Mouse (Mus musculus) cerebellum, postnatal 25 days (tissue): Measurements from ENCODE around the gene Kif3b.

Source experiments
- DNase-seq, 2 experiments: peaks; one replicate each; pipeline ENCODE4 v3.0.0; 2021; ENCODE audit warnings: mixed read lengths in 2 of 2

Gene Kif3b

DNA sequence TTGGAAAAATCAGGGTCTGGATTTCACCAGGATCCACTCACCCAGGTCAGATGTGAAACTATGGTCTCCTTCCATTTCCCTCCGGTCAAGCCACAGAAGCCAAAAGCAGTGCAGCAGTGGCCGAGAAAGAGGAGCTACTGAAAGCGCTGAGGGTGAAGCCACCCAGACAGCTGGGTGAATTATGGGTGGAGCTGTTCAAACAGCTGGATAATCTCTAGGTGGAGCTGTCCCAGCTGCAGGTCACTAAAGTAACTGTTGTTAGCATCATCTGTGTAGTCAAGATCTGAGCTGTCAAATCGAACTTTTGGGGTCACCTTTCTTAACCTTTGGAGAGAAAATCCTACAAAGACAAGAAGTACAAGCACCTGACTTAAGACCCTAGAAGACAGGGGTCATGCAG, 7.2 kb downstream of the Kif3b start:
- DNase-seq = no peak

DNA sequence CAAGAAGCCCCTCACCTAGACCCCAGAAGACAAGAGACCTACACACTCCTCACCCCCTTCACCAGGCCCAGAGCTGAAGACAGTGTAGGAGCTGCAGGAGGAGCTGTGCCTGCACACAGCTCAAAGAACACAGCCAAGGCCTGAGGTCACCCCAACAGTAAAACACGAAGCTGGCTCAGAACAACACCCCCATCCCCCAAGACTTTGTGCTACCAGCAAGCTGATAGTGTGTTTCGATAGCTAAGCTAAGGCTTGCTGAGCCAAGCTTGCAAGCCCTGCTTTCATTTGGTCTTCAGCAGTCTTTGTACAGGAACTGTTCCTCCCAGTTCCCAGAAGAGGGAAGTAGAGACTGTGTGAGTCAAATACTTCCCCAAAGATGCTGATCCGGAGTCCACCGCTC, 7.7 kb downstream of the Kif3b start:
- no peak for DNase-seq

DNA sequence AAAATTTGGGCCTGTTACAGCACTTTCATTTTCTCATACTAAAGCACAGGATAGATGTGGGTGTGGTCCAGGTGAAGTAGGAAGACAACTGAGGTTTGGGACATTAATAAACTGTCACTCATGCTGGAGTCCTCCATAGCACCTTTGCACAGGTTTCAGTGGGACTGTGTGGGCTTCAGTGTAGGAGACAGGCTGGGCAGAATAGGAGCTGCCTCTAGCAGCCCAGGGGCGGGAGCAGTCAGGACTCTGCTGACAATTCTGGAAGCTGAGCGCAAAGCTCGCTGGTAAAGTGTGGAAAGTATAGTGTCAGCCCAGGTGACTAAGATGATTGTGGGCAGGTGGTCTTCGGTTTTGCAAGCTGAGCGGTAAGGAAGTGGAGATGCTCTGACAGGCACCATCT, 9.9 kb downstream of the Kif3b start:
- no peak for DNase-seq

DNA sequence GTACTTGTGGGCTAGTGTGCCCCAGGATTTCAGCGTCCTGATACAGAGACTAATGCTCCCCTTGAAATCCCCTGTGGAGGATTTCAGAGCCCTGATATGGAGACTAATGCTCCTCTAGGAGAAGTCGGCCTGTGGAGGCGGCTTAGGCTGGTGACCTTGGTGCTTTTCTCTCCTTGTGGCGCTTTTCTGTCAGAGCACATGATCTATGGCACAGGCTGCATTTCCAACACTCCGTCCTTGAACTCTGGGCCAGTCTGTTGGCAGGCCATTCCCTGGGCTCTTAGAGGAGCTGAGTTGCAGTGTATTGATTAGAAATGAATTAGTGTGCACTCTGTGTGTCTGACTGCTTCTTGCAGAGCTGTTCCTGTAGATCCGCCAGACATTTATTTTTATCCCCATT, 14.0 kb downstream of the Kif3b start:
- no peak for DNase-seq

DNA sequence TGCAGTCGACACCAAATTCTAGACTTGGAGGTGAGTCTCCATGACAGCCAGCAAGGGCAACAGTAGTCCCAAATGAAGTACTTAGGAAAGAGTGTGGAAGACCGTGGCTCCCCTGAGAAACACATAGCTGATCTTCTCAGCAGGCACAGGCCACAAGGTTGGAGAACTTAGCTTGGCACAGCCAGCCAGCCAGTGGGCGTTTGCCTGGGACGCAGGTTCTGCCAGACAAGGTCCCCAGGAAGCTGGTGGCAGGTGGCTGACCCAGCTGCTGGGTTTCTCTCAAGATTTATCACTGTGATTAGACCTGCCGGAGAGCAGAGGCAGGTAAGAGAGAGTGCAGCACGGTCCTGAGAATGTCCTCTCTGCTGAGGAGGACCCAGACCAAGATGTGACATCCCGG, 17.4 kb downstream of the Kif3b start:
- peak; percentile 53 to 55 for DNase-seq

DNA sequence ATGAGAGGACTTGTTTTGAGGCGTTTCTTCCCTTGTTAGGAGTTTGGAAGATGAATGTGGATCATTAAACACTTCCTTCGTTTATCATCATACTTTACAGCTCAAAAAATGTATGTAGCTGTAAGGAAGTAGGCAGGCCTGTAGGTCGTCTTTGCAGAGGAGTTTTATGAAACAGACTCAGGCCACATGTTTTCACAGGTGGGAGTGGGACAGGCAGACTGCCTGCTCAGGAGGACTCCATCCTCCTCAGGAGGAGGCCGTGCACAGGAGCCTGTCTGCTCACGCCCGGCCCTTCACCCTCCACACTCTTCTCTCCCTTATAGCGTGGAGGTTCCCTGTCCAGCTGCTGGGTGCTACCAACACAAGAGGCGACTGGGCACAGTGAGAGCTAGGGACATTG, 17.9 kb downstream of the Kif3b start:
- no peak for DNase-seq

DNA sequence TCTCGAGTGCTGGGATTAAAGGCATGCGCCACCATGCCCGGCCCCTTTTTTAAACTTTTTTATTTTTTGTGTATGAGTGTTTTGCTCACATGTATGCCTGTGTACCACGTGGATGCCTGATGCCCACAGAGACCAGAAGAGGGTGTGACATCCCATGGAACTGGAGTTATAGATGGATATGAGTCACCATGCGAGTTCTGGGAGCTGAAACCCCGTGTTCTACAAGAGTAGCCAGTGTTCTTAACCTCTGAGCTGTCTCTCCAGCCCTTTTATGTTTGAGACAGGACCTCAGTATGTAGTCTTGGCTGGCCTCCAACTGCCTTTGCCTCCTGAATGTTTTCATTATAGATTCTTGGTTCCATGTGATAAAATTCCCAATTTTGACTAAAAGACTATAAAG, 19.0 kb downstream of the Kif3b start:
- DNase-seq = peak in 1 of 2 experiments; percentile 51

DNA sequence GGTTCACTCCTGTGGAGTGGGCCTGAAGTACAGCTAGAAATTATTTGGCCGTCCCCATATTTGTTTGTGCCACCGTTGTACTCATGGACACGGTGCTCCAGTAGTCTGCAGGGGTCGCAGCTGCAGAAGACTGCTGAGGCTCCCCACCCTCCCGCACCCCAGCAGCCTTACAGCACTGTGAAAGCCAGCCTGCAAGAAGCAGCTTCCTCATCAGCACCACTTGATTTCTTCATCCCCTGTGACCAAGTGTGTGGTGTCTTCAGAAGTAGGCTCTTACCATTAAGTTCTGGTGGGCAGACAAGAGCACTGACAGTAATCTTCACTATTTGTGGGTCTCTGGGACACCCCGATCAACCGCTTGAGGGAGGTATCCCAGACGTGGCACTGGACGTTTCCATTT, 21.7 kb downstream of the Kif3b start:
- DNase-seq = no peak

DNA sequence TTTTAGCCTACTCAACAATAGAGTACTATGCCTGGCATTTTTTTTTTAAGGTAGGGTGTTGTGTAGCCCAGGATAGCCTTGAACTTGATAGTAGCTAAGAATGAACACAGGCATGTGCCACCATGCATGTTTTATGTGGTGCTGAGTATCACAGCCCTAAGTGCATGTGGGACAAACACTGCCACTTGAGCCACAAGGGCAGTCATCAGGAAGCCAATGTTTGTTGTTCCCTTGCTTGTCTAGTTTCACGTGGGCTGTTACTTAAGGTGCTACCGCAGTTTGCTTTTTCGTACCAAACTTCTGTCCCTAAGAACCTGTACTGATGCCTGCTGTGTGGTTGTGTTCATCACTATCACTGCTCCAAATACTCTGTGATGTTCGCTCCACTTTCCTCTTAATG, 27.2 kb downstream of the Kif3b start:
- no peak for DNase-seq

DNA sequence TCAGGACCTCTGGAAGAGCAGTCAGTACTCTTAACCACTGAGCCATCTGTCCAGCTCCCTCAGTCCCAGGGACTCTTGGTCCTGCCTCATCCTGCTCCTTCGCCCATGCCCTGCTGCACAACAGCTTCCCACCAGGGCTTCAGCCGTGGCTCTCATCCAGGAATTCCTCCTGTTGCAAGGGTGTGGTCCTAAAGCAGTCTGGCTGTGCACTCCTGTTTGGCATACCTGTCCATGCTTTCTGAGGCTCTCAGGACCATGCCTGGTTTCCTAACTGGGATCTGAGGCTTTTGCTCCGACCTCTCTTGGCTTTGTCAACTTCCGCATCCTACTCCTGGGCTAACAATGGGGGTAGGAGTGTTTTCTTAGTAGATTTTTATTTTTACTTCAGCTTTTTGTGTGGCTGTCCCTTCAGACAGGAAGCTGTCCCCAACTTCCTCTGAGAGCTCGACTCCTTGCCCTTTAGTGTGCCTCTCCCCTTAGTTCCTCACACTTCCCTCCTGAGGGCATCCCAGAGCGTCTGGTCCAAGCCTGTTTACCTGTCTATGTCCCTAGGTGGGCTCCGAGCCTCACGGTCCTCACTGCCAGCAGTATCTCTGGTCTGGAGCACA, 27.9 kb downstream of the Kif3b start:
- no peak for DNase-seq

DNA sequence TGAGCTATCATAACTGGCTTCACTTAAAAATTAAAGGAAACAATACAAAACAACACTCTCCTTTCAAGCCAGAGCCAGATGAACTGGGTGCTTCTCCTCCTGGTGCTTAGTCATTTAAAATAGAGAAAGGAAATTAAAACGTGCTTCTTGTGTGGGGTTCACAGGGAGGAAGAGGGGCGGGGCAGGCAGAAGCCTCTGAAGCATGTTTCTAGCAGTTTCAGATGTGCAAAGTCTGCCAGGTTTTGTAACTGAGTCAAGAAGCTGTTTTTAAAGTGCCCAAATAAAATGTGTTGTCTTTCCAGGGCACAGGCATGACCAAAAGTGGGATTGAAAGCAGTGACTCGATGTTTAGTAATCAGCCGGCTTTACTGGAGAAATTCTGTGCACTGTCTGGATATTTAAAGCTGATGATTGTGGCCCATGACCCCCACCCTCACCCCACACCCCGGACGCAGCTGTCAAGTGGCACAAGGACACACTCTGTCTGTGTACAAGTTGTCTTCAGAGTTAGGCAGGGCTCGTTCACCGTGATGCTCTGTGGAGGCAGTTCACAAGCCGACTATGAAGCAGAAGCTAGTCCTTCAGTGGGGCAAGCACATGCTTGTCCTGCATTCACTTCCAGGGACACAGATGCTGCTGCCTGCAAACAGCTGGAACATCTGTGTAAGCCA, 34.6 kb downstream of the Kif3b start:
- DNase-seq = no peak

DNA sequence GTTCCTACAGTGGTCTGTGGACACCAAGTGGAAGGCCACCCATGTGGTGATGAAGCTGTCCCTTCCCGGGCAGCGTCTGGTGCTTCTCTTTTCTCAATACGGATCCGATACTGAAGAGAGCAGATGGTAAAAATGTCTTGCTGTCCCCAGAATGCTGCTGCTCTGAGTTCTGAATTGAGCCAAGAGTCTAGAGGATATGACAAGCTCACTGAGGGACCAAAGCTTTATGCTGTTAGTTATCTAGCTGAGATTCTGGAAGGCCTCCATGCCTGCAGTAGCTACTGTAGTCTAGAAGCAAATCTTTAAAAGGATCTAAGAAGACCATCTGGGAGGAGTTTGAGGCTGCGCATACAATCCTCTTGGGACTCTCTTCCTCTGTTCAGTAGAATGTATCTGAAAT, 41.1 kb downstream of the Kif3b start:
- DNase-seq = peak; percentile 49 to 50

DNA sequence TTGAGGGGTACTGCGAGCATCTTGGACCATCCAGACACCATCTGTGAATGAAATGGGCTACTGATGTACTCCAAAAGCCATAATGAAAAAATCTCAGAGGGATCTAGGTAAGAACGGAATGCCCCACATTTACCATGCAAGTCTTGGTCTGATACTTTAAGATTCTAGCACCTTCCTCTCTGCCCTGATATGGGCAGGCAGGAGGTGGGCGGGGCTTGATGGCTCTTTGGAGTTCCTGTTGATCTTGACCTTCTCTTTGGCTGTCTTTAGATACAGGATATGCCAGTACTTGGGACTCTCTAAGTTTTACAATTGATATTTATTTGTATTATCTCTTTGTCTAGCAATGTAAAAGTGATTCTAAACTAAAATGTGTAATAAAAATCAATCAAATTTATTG, 41.8 kb downstream of the Kif3b start:
- no peak for DNase-seq

DNA sequence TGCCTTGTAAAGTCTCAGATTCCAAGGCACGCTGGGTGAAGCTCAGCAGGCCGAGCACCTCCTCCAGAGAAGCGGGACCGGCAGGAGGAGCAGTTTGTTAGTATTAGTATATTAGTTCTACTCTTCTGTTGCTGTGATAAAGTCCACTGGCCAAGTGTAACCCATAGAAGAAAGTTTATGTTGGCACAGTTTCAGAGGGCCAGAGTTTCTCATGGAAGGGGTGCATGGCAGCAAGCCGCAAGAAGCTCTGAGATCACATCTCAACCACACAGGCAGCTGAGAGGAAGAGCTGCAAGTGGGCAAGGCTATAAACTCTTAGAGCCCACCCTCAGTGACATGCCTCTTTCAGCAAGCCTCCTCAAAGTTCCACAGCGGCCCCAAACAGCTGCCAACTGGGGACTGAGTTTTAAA, 42.6 kb downstream of the Kif3b start:
- no peak for DNase-seq

DNA sequence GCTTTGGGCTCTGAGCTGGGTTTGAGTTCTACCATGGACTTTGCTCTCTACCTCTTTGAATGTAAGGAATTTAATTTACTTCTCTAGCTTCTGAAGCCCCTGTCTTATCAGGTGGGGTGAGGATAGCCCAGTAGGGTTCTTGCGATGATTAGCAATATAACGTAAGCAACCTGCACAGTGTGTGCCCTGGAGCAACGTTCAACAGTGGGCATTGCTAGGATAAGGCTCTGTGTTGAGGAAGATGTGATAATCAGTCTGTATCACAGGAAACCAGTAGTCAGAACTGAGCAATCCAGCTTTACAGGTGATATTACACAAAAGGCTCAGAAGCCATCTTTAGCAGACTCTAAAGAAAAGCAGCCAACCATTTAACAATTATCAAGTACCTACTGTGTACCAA, 43.1 kb downstream of the Kif3b start:
- DNase-seq = no peak

DNA sequence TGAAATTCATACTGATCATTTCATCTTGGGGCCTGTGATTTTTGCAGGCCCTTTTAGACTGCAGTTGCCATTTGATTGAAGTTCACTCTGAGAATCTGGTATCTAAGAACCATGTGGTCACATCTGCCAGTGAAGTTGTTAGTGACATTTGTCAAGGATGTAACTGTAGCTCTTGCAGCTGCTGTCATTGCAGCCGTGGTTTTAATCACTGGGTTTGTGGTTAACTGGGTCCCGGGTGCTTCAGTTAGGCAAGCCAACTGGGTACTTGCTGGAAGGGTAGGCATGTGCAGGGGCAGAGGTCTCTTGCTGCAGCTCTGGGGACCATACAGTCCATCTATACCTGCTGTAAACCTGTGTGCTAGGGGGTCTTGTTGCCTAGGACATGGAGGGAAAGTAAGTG, 44.9 kb downstream of the Kif3b start:
- DNase-seq = no peak

DNA sequence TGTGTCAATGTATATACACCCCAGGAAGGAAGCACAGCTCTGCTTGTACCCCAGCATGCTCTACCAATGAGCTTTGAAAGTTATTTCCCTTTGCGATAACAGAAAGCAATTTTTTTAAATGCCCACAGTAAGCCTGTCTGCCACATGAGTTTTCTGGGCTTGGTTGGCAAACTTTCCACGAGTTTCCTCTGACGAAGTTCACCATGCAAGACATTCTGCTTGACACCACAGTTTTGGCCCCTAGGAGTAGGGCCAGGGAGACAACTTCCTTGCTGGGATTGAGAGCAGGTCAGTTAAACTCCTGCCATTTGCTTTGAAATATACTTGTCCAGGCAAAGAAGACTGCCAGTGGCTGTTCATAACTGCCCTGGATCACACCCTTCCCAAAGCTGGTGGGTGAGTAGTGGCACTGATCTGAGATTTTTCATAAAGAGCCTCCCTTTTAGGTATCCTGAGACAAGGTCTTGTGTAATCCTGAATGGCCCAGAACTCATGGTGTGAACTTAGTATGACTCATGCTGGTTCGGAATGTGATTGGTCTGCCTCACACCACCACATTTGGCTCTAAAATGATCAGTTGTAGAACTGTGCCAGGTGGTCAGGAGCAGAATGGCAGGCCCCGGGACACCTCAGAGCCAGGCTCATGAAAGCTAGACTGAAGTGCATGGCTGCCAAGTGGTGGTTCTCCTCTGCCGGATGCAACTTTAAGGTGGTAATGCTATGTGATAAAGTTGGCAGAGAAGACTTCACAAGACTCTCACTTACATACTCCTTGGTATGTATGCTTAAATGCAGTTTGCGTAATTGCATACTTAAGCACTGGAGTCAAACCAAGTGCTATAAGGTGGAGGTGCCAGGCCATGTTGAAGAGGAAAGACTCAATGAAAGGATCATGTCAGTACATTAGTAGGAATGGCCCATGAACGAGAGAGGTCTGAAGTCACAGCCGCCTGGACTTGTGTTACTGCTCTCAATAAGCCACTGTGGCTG, 47.4 kb downstream of the Kif3b start:
- peak in 1 of 2 experiments; percentile 48 for DNase-seq

DNA sequence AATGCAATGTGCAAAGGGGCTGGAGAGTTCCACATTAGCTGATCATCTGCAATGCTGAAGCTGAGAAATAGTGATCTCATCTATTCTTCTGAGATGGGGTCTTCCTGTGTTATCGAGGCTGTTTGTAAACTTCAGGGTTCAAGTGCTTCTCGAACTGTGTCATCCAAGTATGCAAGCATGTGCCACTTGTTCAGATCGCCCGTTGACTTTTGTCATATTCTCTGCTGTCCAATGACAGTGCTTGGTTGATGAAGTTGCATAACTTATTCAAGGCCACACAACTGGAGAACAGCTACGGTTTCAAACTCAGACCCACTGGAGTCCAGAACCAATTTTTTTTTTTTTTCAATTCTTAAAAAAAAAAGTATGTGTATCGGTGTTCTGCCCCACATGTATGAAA, 51.0 kb downstream of the Kif3b start:
- no peak for DNase-seq

DNA sequence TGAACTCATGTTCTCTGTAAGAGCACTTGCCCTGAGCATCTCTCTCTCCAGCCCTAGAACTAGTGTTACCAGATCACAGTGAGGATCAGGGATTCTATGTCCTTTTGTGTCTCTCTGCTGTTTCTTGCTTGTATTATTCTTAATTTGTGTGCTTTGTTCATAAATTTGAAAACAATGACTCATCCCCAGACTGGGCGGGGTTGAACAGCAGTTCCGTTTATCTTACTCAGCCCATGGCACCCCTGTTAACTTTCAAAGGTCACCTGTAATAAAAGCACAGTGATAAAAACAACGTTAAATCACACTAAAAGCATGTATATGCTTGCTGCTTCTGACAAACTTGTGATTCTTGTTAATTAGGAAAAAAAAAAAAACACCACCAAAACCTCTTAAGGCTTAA, 51.4 kb downstream of the Kif3b start:
- no peak for DNase-seq

DNA sequence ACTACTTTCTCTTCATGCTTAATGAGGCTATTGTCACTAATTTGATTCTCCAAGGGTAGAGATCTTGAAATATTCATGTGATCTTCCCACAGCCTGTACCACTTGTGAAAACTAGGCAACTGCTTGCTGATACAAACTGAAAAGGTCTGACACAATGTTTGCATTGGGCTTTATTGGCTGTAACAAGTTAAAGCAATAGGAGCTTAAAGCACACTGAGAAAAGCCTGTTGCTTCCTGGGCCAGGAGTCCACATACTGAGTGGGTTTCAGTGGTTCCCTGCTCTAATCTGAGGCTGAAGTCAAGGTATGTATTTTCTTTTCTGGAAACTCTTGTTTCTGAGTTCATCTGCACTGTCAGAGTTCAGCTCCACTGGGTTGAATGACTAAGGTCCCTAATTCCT, 52.0 kb downstream of the Kif3b start:
- no peak for DNase-seq

DNA sequence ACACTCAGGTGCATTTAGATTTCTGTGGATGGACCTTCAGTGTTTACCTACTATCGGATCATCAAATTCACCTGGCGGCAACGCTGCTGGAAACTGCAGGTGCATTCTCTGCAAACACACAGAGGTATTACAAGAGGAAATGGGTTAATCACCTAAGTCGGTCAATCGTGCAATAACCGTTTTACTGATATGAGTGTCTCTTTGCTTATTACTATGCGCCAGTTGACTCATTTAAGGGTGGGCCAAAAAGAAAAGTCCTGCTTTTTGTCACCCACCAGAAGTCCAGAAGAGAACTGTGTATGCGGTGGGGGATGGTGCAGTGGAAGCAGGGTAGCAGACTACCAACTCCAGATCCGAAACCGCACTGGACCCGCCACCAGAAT, 53.8 kb downstream of the Kif3b start:
- peak in 1 of 2 experiments; percentile 43 for DNase-seq

DNA sequence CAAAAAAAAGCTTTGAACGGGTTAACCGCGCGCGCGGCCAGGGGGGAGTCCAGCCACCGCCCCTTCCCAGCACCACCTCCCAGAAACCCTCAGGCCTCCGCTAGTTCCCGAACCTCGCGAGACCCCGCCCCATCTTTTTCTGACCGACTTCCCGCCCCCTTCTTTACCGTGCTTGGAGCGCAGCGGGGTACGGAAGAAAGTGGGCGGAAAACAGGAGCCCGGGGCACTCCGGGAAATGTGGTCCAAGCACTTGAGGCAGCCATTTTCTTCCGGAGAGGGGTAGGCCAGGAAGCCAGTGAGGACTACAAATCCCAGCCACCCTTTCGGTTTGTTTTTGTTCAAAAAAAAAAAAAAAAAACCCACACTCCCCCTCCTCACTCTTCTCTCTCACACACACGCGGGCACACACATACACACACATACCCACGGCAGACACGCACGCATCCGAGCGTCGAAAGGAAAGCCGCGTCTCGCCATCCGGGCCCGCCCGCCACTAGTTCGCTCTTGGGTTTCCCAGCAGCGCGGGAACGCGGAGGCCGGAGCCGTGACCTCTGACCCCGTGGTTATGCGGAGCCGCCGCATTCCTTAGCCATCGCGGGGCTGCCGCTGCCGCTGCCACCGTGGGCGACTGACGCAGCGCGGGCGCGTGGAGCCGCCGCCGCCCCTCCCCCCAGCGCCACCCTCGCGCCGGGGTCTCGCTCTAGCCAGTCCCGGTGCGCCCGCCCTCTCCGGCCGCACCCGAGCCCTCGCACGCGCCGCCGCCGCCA, 54.4 kb downstream of the Kif3b start, which contains the start of gene Asxl1:
TSS of gene Asxl1 (plus strand) at position 376 of the 767 bp plus-strand sequence.
- DNase-seq = peak; percentile 93 to 96
